Mouse (Mus musculus) liver, adult 2 months (tissue): Measurements from ENCODE around the gene Bank1.

Source experiments
- CTCF ChIP-seq: fragments of 200-500 bp; IDR thresholded peaks from 2 replicates; pipeline ENCODE4 v1.5.1; 2011; ENCODE audit warnings: low read depth, low read length, control low read depth
- POLR2A ChIP-seq: fragments of 200-500 bp; IDR thresholded peaks from 2 replicates; pipeline ENCODE4 v1.6.1; 2011; ENCODE audit warnings: low read length, control low read depth; ENCODE audit not compliant: insufficient read depth; ENCODE audit errors: extremely low read depth

GRCm38 (mm10) chr3:136331135-136331534, 5.3 kb upstream of the Bank1 start:
- TF ChIP-seq CTCF (no peak), POLR2A (no peak)
